Mouse (Mus musculus): ENCODE measurements around the gene Procr. TPM values are rescaled to one million over a fixed set of nuclear protein-coding genes. Genes with fewer than 3 reads are reported as not detected.

The Procr gene
- polyA plus RNA-seq, 1 experiment, result 0.06 TPM

DNA sequence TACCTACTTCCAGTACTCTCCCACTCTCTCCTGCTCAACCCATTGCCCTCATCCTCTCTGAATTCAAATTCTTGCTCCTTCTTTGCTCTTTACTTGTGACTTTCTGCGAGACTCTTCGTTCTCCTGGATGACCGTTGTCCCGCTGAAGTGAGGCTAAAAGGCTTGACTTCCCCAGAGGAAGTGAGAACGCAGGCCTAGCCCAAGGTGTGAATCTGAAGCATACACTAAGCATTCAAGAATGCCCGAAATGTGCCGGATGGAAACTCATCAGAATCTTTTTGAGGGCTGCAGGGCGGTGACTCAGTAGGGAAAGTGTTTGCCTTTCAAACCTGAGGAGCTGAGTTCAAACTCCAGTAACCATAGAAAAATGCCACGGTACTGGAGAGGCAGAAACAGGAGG, 7.6 kb upstream of the Procr start:
- no peak overlapping the region for H3K4me3 ChIP-seq (replicated peaks)

DNA sequence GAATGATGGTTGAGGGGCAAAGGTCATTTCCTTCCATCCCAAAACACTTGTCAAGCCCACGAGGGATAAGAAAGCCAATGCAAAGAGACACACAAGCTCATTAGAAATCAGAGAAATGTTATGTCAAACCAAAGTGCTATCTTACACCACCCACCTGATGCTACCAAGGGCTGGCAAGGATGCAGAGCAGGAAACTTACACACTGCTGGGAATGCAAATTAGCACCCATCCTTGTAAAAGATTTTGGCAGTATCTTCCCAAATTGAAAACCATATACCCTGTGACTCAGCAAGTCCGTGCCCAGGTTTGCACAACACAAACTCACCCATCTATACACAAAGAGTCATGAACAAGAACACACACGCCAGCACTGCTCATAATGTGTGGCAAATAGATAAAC, 5.4 kb upstream of the Procr start:
- peaks cover 10% of the 10 kb centered on the region for H3K4me1 ChIP-seq (ENCODE audit: control insufficient read depth)
- H3K27me3 ChIP-seq (ENCODE audit: control insufficient read depth), result peaks cover 49% of the 10 kb centered on the region
- TF ChIP-seq TAL1 (IDR thresholded peaks at IDR 0.05; ENCODE audit: low read length) (no peak), GATA1 (IDR thresholded peaks at IDR 0.05; ENCODE audit: low read length) (no peak)
- no peak overlapping the region for H3K4me3 ChIP-seq (replicated peaks)
- no peaks in the 10 kb centered on the region for H3K36me3 ChIP-seq (ENCODE audit: control insufficient read depth)
- H3K9me3 ChIP-seq (ENCODE audit: control insufficient read depth, low read length), result no peaks in the 10 kb centered on the region

More for the DNA sequence above, 7.6 kb upstream of the Procr start:
- H3K36me3 ChIP-seq (ENCODE audit: control insufficient read depth), result no peaks in the 10 kb centered on the region
- TF ChIP-seq GATA1 (IDR thresholded peaks at IDR 0.05; ENCODE audit: low read length), result no peak
- no peak for TF ChIP-seq TAL1 (IDR thresholded peaks at IDR 0.05; ENCODE audit: low read length)
- no peaks in the 10 kb centered on the region for H3K9me3 ChIP-seq (ENCODE audit: control insufficient read depth, low read length)
- H3K27me3 ChIP-seq (ENCODE audit: control insufficient read depth), result peaks cover 37% of the 10 kb centered on the region
- H3K4me1 ChIP-seq (ENCODE audit: control insufficient read depth), result peaks cover 10% of the 10 kb centered on the region

DNA sequence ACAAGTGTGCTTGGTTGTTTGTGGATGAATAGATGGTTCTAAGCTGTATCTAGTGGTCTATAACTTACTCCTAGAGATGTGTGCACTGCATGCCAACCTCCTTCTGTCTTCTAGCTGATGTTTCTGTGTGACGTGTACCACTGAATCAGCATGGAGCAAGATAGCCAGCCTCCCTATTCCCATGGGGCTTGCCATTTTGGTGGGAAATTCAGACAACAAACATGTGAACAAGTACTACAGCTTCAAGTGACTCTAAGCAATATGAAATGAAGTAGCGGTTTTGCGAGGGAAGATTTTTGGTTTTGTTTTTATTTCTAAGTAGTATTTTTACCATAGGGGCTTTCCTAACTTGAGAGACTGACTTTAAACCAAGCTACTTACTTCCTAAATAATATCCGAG, 1.5 kb upstream of the Procr start:
- H3K9me3 ChIP-seq (ENCODE audit: control insufficient read depth, low read length), result no peaks in the 10 kb centered on the region
- no peaks in the 10 kb centered on the region for H3K36me3 ChIP-seq (ENCODE audit: control insufficient read depth)
- peaks cover 61% of the 10 kb centered on the region for H3K27me3 ChIP-seq (ENCODE audit: control insufficient read depth)
- no peaks in the 10 kb centered on the region for H3K4me1 ChIP-seq (ENCODE audit: control insufficient read depth)
- no peak for TF ChIP-seq GATA1 (IDR thresholded peaks at IDR 0.05; ENCODE audit: low read length)
- TF ChIP-seq TAL1 (IDR thresholded peaks at IDR 0.05; ENCODE audit: low read length), result no peak
- H3K4me3 ChIP-seq (replicated peaks), result no peak overlapping the region

DNA sequence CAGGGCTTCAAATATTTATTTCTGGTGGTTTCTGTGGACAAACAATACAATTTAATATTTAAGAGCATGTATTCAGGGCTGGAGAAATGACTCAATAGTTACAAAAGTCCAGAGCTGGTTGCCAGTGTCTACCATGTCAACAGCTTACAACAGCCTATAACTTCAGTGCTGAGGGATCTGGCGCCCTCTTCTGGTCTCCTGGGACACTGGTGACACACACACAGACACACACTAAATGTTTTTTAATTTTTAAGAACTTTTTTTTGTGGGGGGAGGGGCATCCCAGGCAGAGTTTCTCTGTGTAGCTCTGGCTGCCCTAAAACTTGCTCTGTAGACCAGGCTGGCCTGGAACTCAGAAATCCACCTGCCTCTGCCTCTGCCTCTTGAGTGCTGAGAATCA, 4.8 kb downstream of the Procr start:
- TF ChIP-seq GATA1 (IDR thresholded peaks at IDR 0.05; ENCODE audit: low read length), result no peak
- TF ChIP-seq TAL1 (IDR thresholded peaks at IDR 0.05; ENCODE audit: low read length), result no peak
- Histone ChIP-seq H3K4me3 (replicated peaks) (no peak overlapping the region), H3K9me3 (ENCODE audit: control insufficient read depth, low read length) (no peaks in the 10 kb centered on the region), H3K27me3 (ENCODE audit: control insufficient read depth) (peaks cover 33% of the 10 kb centered on the region), H3K4me1 (ENCODE audit: control insufficient read depth) (no peaks in the 10 kb centered on the region), H3K36me3 (ENCODE audit: control insufficient read depth) (no peaks in the 10 kb centered on the region)

DNA sequence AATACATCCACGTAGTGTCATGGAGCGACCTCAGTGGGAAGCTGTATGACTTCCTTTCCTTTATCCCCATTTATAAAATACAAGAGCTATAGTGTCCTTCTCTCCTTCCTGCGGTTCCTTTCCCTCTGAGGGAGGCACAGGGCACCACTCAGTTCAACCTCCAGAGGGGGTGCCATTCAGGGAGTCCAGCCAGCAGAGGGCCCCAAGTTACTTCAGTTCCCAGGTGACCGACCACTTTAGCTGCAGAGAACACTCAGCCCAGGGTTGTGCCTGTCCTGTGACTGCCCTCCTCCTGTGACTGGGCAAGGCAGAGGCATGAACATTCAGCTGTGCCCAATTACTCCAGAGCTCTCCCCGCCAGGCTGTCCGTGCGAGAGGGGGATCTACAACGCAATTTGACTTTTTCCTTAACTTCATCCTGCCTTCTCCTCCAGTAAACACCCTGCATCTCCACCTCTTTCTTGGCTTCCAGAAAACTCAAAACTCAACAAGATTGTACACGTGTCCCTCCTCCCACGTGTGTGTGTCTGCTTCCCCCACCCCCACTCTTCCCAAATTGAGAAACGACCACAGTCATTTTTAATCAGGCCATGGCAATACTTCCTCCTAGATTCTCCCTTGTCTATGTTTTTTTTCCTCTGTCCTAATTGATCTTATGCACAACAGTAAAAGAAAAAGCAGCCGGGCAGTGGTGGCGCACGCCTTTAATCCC, 6.1 kb downstream of the Procr start:
- Histone ChIP-seq H3K36me3 (ENCODE audit: control insufficient read depth) (no peaks in the 10 kb centered on the region), H3K9me3 (ENCODE audit: control insufficient read depth, low read length) (no peaks in the 10 kb centered on the region), H3K4me3 (replicated peaks) (no peak overlapping the region), H3K4me1 (ENCODE audit: control insufficient read depth) (no peaks in the 10 kb centered on the region), H3K27me3 (ENCODE audit: control insufficient read depth) (peaks cover 21% of the 10 kb centered on the region)
- TF ChIP-seq TAL1 (IDR thresholded peaks at IDR 0.05; ENCODE audit: low read length) (no peak), GATA1 (IDR thresholded peaks at IDR 0.05; ENCODE audit: low read length) (no peak)

DNA sequence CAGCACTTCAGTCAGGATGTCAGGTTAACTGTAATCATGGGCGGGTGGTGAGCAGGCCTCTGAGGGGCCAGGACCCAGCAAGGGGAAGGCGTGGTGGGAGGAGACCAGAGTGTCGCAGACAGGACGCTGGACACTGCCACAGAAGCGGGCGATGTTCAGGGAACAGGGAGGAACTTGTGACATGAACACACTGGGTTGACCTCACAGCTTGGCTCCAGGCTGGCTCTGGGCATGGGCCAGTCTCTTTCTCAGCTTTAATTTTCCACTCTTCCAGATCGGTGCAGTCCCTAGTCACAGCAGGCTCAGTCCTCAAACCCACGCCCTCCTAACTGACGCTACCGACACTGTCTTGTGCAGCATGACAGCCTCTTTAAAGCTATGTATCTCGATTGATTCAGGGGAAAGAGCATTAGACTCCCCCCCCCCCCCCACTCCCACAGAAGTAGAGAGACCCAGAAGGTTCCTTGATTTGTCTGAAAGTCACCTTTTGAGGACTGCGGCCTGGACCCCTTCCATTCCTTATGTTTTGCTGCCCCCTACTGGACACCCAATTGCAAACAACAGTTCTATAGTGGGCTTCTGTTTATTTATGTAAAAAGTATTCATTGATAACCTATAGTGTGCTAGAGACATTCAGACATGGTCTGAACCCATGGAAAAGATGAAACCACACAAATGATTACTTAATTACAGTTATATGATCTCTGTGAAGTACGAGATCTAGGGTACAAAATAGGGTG, 13.9 kb downstream of the Procr start:
- peaks cover 4% of the 10 kb centered on the region; the same call in 1 of the 2 replicates for H3K27me3 ChIP-seq (ENCODE audit: control insufficient read depth)
- no peaks in the 10 kb centered on the region for H3K9me3 ChIP-seq (ENCODE audit: control insufficient read depth, low read length)
- no peak overlapping the region for H3K4me3 ChIP-seq (replicated peaks)
- TF ChIP-seq TAL1 (IDR thresholded peaks at IDR 0.05; ENCODE audit: low read length), result no peak
- no peak for TF ChIP-seq GATA1 (IDR thresholded peaks at IDR 0.05; ENCODE audit: low read length)
- no peaks in the 10 kb centered on the region; the same call in 1 of the 2 replicates for H3K4me1 ChIP-seq (ENCODE audit: control insufficient read depth)
- no peaks in the 10 kb centered on the region for H3K36me3 ChIP-seq (ENCODE audit: control insufficient read depth)

DNA sequence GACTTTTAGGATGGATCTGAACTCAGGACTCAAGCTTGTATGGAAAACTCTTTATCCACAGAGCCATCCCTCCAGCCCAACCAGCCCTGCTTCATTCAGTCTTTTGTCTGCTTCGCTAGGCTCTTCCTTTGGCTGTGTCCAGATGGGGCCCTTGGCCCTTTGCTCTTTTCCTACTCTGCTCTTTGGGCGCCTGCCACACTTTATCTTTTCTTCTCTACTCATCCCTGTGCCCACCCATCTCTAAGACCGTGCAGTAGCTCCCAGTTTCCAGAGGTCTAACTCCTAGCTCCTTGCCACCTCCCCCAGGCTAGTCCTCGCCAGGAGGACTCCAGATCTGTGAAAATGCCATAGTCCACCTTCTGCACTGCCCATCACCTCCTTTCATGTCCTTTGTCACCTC, 22.7 kb downstream of the Procr start:
- H3K27me3 ChIP-seq (ENCODE audit: control insufficient read depth), result peaks cover 70% of the 10 kb centered on the region
- H3K4me1 ChIP-seq (ENCODE audit: control insufficient read depth), result peaks cover 2% of the 10 kb centered on the region
- H3K9me3 ChIP-seq (ENCODE audit: control insufficient read depth, low read length), result no peaks in the 10 kb centered on the region; the same call in 1 of the 2 replicates
- no peak overlapping the region for H3K4me3 ChIP-seq (replicated peaks)
- no peaks in the 10 kb centered on the region for H3K36me3 ChIP-seq (ENCODE audit: control insufficient read depth)
- TF ChIP-seq TAL1 (IDR thresholded peaks at IDR 0.05; ENCODE audit: low read length), result no peak
- TF ChIP-seq GATA1 (IDR thresholded peaks at IDR 0.05; ENCODE audit: low read length), result no peak

DNA sequence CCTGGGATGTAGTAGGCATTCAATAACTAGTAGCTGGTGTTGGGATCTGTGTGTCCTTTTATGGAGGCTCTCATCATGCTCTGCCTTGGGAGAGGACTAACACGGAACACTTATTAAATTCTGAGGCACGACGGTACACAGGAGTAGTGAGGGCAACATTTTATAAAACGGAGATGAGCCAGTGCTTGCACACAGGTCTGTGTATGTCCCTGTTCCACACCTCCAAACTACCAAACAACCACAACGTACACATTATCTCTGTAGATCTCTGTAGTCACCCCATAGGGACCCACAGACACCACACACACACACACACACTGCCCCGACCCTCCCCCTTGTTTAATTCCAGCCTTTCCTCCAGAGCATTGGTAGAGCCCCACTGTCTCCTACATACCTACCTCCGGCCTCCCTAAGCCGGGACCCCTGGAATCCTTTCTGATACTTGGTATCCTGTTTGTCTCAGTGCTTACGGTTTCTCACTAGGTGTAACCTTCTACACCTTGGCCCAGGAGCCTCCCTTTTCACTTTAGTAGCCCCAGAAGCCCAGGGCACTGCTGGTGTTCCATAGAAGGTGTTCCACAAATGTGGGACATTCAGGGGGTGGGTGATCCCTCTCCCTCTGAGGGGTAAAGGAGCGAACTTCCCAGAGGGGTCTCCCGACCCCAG, 23.5 kb downstream of the Procr start:
- TF ChIP-seq GATA1 (IDR thresholded peaks at IDR 0.05; ENCODE audit: low read length), result no peak
- TF ChIP-seq TAL1 (IDR thresholded peaks at IDR 0.05; ENCODE audit: low read length), result no peak
- Histone ChIP-seq H3K27me3 (ENCODE audit: control insufficient read depth) (peaks cover 73% of the 10 kb centered on the region), H3K9me3 (ENCODE audit: control insufficient read depth, low read length) (no peaks in the 10 kb centered on the region; the same call in 1 of the 2 replicates), H3K4me1 (ENCODE audit: control insufficient read depth) (peaks cover 2% of the 10 kb centered on the region), H3K36me3 (ENCODE audit: control insufficient read depth) (no peaks in the 10 kb centered on the region), H3K4me3 (replicated peaks) (no peak overlapping the region)
